Mouse (Mus musculus): ENCODE data around the gene Spin1. TPM values are rescaled to one million over a fixed set of nuclear protein-coding genes. Genes with fewer than 3 reads are reported as not detected.

Gene Spin1
- polyA plus RNA-seq, 1 experiment from 2014 or later, result 110 TPM

- DNase-seq, result no peak
- Histone ChIP-seq H3K27ac (ENCODE audit: low read depth) (no peak overlapping the region), H3K9me3 (ENCODE audit: low read depth, low read length) (no peaks in the 10 kb centered on the region), H3K4me2 (no peak overlapping the region), H3K36me3 (ENCODE audit: insufficient read depth) (no peaks in the 10 kb centered on the region), H3K27me3 (ENCODE audit: insufficient read depth, low read length) (no peaks in the 10 kb centered on the region), H3K9ac (no peak overlapping the region), H3K4me1 (ENCODE audit: insufficient read depth) (peaks cover 6% of the 10 kb centered on the region; the same call in 1 of the 2 replicates), H3K4me3 (ENCODE audit: low read depth, low read length) (no peak overlapping the region)
- TF ChIP-seq CTCF (IDR thresholded peaks at IDR 0.05; ENCODE audit: low read depth), result no peak
- no peak for ATAC-seq (ENCODE audit: insufficient read depth)
- WGBS, result 68% methylated on average over 7 of the region's 7 CpGs
Measured at GRCm38 (mm10) chr13:51095196-51095715, 5.4 kb upstream of the Spin1 start.

- ATAC-seq (ENCODE audit: insufficient read depth) (no peak), DNase-seq (no peak)
- Histone ChIP-seq H3K27me3 (ENCODE audit: insufficient read depth, low read length) (no peaks in the 10 kb centered on the region), H3K9ac (no peak overlapping the region), H3K27ac (ENCODE audit: low read depth) (no peak overlapping the region), H3K4me3 (ENCODE audit: low read depth, low read length) (no peak overlapping the region), H3K4me1 (ENCODE audit: insufficient read depth) (peaks cover 6% of the 10 kb centered on the region; the same call in 1 of the 2 replicates), H3K4me2 (no peak overlapping the region), H3K9me3 (ENCODE audit: low read depth, low read length) (no peaks in the 10 kb centered on the region), H3K36me3 (ENCODE audit: insufficient read depth) (no peaks in the 10 kb centered on the region)
- TF ChIP-seq CTCF (IDR thresholded peaks at IDR 0.05; ENCODE audit: low read depth), result no peak
- WGBS, result 82% methylated on average over 6 of the region's 6 CpGs
Measured at GRCm38 (mm10) chr13:51096644-51097043, 4.0 kb upstream of the Spin1 start.

- ATAC-seq (ENCODE audit: insufficient read depth), result peak; percentile 26; the same call in 1 of the 2 replicates
- Histone ChIP-seq H3K4me3 (ENCODE audit: low read depth, low read length) (peak overlapping the region; percentile 80), H3K4me1 (ENCODE audit: insufficient read depth) (peaks cover 11% of the 10 kb centered on the region), H3K36me3 (ENCODE audit: insufficient read depth) (peaks cover 3% of the 10 kb centered on the region; the same call in 1 of the 2 replicates), H3K27me3 (ENCODE audit: insufficient read depth, low read length) (no peaks in the 10 kb centered on the region), H3K9ac (peak overlapping the region; percentile 97), H3K4me2 (peak overlapping the region; percentile 92), H3K27ac (ENCODE audit: low read depth) (peak overlapping the region; percentile 95), H3K9me3 (ENCODE audit: low read depth, low read length) (no peaks in the 10 kb centered on the region)
- 2% methylated on average over 26 of the region's 26 CpGs for WGBS
- TF ChIP-seq CTCF (IDR thresholded peaks at IDR 0.05; ENCODE audit: low read depth), result no peak
- peak; percentile 63 for DNase-seq
Measured at GRCm38 (mm10) chr13:51099560-51100232, 984 bp upstream of the Spin1 start.

- Histone ChIP-seq H3K9ac (peak overlapping the region; percentile 97), H3K4me3 (ENCODE audit: low read depth, low read length) (peak overlapping the region; percentile 80), H3K4me1 (ENCODE audit: insufficient read depth) (peaks cover 11% of the 10 kb centered on the region), H3K36me3 (ENCODE audit: insufficient read depth) (peaks cover 3% of the 10 kb centered on the region; the same call in 1 of the 2 replicates), H3K9me3 (ENCODE audit: low read depth, low read length) (no peaks in the 10 kb centered on the region), H3K27ac (ENCODE audit: low read depth) (peak overlapping the region; percentile 95), H3K27me3 (ENCODE audit: insufficient read depth, low read length) (no peaks in the 10 kb centered on the region), H3K4me2 (peak overlapping the region; percentile 92)
- WGBS, result 2% methylated on average over 62 of the region's 89 CpGs
- DNase-seq (peak; percentile 77), ATAC-seq (ENCODE audit: insufficient read depth) (peak; percentile 62)
- no peak for TF ChIP-seq CTCF (IDR thresholded peaks at IDR 0.05; ENCODE audit: low read depth)
Measured at GRCm38 (mm10) chr13:51101016-51101776, 516 bp downstream of the Spin1 start.

- Histone ChIP-seq H3K4me3 (ENCODE audit: low read depth, low read length) (peak overlapping the region; percentile 80), H3K27ac (ENCODE audit: low read depth) (peak overlapping the region; percentile 95), H3K4me1 (ENCODE audit: insufficient read depth) (peaks cover 11% of the 10 kb centered on the region), H3K36me3 (ENCODE audit: insufficient read depth) (peaks cover 3% of the 10 kb centered on the region; the same call in 1 of the 2 replicates), H3K4me2 (peak overlapping the region; percentile 92), H3K27me3 (ENCODE audit: insufficient read depth, low read length) (no peaks in the 10 kb centered on the region), H3K9me3 (ENCODE audit: low read depth, low read length) (no peaks in the 10 kb centered on the region), H3K9ac (peak overlapping the region; percentile 97)
- ATAC-seq (ENCODE audit: insufficient read depth) (no peak), DNase-seq (no peak)
- 12% methylated on average over 11 of the region's 11 CpGs for WGBS
- TF ChIP-seq CTCF (IDR thresholded peaks at IDR 0.05; ENCODE audit: low read depth), result no peak
Measured at GRCm38 (mm10) chr13:51101777-51102132, 1.1 kb downstream of the Spin1 start.

- no peak for ATAC-seq (ENCODE audit: insufficient read depth)
- 72% methylated on average over 9 of the region's 9 CpGs for WGBS
Measured at GRCm38 (mm10) chr13:51103111-51103725, 2.5 kb downstream of the Spin1 start.

More at GRCm38 (mm10) chr13:51103111-51103725, 2.5 kb downstream of the Spin1 start:
- H3K4me2 ChIP-seq, result peak overlapping the region; percentile 92
- H3K4me1 ChIP-seq (ENCODE audit: insufficient read depth), result peaks cover 11% of the 10 kb centered on the region
- H3K27me3 ChIP-seq (ENCODE audit: insufficient read depth, low read length), result no peaks in the 10 kb centered on the region
- H3K9ac ChIP-seq, result peak overlapping the region; percentile 5; the same call in 1 of the 2 replicates
- no peaks in the 10 kb centered on the region for H3K9me3 ChIP-seq (ENCODE audit: low read depth, low read length)
- peak overlapping the region; percentile 58; the same call in 1 of the 2 replicates for H3K27ac ChIP-seq (ENCODE audit: low read depth)
- H3K4me3 ChIP-seq (ENCODE audit: low read depth, low read length), result peak overlapping the region; percentile 80
- DNase-seq, result no peak
- TF ChIP-seq CTCF (IDR thresholded peaks at IDR 0.05; ENCODE audit: low read depth), result no peak
- H3K36me3 ChIP-seq (ENCODE audit: insufficient read depth), result peaks cover 3% of the 10 kb centered on the region; the same call in 1 of the 2 replicates
